Mouse (Mus musculus): ENCODE results near the gene Kif6. TPM values are rescaled to one million over a fixed set of nuclear protein-coding genes. Genes with fewer than 3 reads are reported as not detected.

The Kif6 gene
- polyA plus RNA-seq, 1 experiment from 2014 or later: not detected

- Histone ChIP-seq H3K9me3 (ENCODE audit: low read length) (no peaks in the 10 kb centered on the region), H3K27me3 (ENCODE audit: insufficient read depth, low read length) (no peaks in the 10 kb centered on the region), H3K36me3 (replicated peaks; ENCODE audit: insufficient read depth, low read length) (no peaks in the 10 kb centered on the region), H3K4me1 (ENCODE audit: insufficient read depth) (peaks cover 2% of the 10 kb centered on the region; the same call in 1 of the 2 replicates), H3K27ac (ENCODE audit: low read depth) (no peak overlapping the region), H3K9ac (replicated peaks) (no peak overlapping the region), H3K4me3 (ENCODE audit: low read depth, low read length) (no peak overlapping the region), H3K4me2 (ENCODE audit: low read depth, low read length) (peak overlapping the region; percentile 61)
- no peak for ATAC-seq
- 38% methylated on average over 22 of the region's 22 CpGs for WGBS (ENCODE audit: insufficient replicate concordance)
- TF ChIP-seq EP300 (IDR thresholded peaks at IDR 0.05; ENCODE audit: low read depth): no peak
- TF ChIP-seq CTCF (IDR thresholded peaks at IDR 0.05; ENCODE audit: low read depth): no peak
- no peak for DNase-seq
These were observed 337.1 kb downstream of the Kif6 start for GRCm38 (mm10) chr17:49951856-49952607.

DNA sequence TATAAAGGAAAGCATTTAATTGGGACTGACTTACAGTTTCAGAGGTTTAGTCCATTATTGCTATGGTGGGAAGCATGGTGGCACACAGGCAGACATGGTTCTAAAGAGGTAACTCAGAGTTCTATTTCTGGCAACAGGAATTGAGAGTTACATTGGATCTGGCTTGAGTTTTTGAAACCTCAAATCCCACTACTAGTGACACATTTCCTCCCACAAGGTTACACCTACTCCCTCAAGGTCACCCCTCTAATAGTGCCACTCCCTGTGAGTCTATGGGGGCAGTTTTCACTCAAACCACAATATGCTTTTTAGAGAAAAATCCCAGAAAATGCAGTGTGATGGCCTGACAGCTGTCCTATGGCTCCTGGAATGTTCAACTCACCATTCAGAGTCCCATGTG is 344.1 kb downstream of the Kif6 start:
- H3K36me3 ChIP-seq (replicated peaks; ENCODE audit: insufficient read depth, low read length): no peaks in the 10 kb centered on the region
- H3K4me2 ChIP-seq (ENCODE audit: low read depth, low read length): no peak overlapping the region

More for the DNA sequence above, 344.1 kb downstream of the Kif6 start:
- H3K27ac ChIP-seq (ENCODE audit: low read depth): no peak overlapping the region
- DNase-seq: no peak
- H3K4me1 ChIP-seq (ENCODE audit: insufficient read depth): no peaks in the 10 kb centered on the region
- ATAC-seq: no peak
- no peaks in the 10 kb centered on the region for H3K27me3 ChIP-seq (ENCODE audit: insufficient read depth, low read length)
- no peak for TF ChIP-seq EP300 (IDR thresholded peaks at IDR 0.05; ENCODE audit: low read depth)
- no peak overlapping the region for H3K9ac ChIP-seq (replicated peaks)
- 0 out of 2 replicates have a peak, but pooled peaks cover 3% of the 10 kb centered on the region for H3K9me3 ChIP-seq (ENCODE audit: low read length)
- no peak overlapping the region for H3K4me3 ChIP-seq (ENCODE audit: low read depth, low read length)

Other genes starting within 250 kb of the Kif6 start
- gene Mocs1, start 186.8 kb upstream of the Kif6 start, polyA plus RNA-seq (2015; fragmentation: Nextera tagmentation; extraction: Ambion mirVana): 8.8 and 11.8 TPM in 2 replicates
- 0.20 and 0.23 TPM in 2 replicates for gene Daam2, start 50.8 kb upstream of the Kif6 start, polyA plus RNA-seq (2015; fragmentation: Nextera tagmentation; extraction: Ambion mirVana)